Mouse (Mus musculus) cortical plate, adult 2 months (tissue): ENCODE results near the gene Txndc12. TPM values are rescaled to one million over a fixed set of nuclear protein-coding genes. Genes with fewer than 3 reads are reported as not detected.

Experiments used
- H3K27ac ChIP-seq: fragments of 200-500 bp; 2 replicates; pipeline ENCODE4 v1.5.1; 2012; ENCODE audit warnings: low read length, control low read depth, inconsistent platforms; ENCODE audit not compliant: insufficient read depth
- H3K4me1 ChIP-seq: fragments of 200-500 bp; 2 replicates; pipeline ENCODE4 v1.6.1; 2011; ENCODE audit warnings: low read length; ENCODE audit not compliant: control insufficient read depth, insufficient read depth
- H3K4me3 ChIP-seq: fragments of 200-500 bp; 2 replicates; pipeline ENCODE4 v1.5.1; 2011; ENCODE audit warnings: mild to moderate bottlenecking, low read length, control low read depth; ENCODE audit not compliant: insufficient read depth
- CTCF ChIP-seq: fragments of 200-500 bp; IDR thresholded peaks from 2 replicates; pipeline ENCODE4 v1.5.1; 2011; ENCODE audit warnings: mild to moderate bottlenecking, control low read depth, low read length; ENCODE audit not compliant: insufficient read depth; ENCODE audit errors: extremely low read depth
- POLR2A ChIP-seq: fragments of 200-500 bp; IDR thresholded peaks from 2 replicates; pipeline ENCODE4 v1.6.1; 2011; ENCODE audit warnings: mild to moderate bottlenecking, low read length, control low read depth; ENCODE audit not compliant: insufficient read depth; ENCODE audit errors: extremely low read depth
- polyA plus RNA-seq: library from polyadenylated mRNA; depleted of rRNA; stranded (reverse); fragments of >200 nt; gene quantifications from 2 replicates; pipeline ENCODE4 v1.2.3, GENCODE M21; 2012; rRNA removed

Txndc12 gene
- polyA plus RNA-seq, result 42.5 and 43.9 TPM in 2 replicates

- peak within 1 kb of the TSS; percentile 57 for H3K4me3 ChIP-seq
- peak; percentile 56; the same call in 1 of the 2 replicates for TF ChIP-seq POLR2A
- no peak for TF ChIP-seq CTCF
- H3K4me1 ChIP-seq, result peaks cover 3% of the 10 kb centered on the region
- peak within 1 kb of the TSS; percentile 95 for H3K27ac ChIP-seq
Measured at GRCm38 (mm10) chr4:108834115-108834970, at the start of gene Txndc12. Gene Txndc12, plus strand, starts transcription at chr4:108834601.

GRCm38 (mm10) chr4:108789258-108789936, 45.0 kb upstream of the Txndc12 start:
- Histone ChIP-seq H3K27ac (no peak overlapping the region), H3K4me1 (no peaks in the 10 kb centered on the region), H3K4me3 (no peak overlapping the region)
- TF ChIP-seq CTCF (no peak), POLR2A (no peak)

- no peaks in the 10 kb centered on the region for H3K4me1 ChIP-seq
- TF ChIP-seq CTCF (no peak), POLR2A (no peak)
- H3K4me3 ChIP-seq, result no peak overlapping the region
- no peak overlapping the region for H3K27ac ChIP-seq
Measured at GRCm38 (mm10) chr4:108790507-108790906, 43.9 kb upstream of the Txndc12 start.

- TF ChIP-seq CTCF, result no peak
- TF ChIP-seq POLR2A, result no peak
- H3K4me1 ChIP-seq, result no peaks in the 10 kb centered on the region; the same call in 1 of the 2 replicates
- no peak overlapping the region for H3K27ac ChIP-seq
- no peak overlapping the region for H3K4me3 ChIP-seq
Measured at GRCm38 (mm10) chr4:108793941-108794340, 40.5 kb upstream of the Txndc12 start.

- H3K27ac ChIP-seq, result no peak overlapping the region
- H3K4me3 ChIP-seq, result no peak overlapping the region
- TF ChIP-seq CTCF (no peak), POLR2A (no peak)
- H3K4me1 ChIP-seq, result no peaks in the 10 kb centered on the region; the same call in 1 of the 2 replicates
Measured at GRCm38 (mm10) chr4:108796701-108797100, 37.7 kb upstream of the Txndc12 start.

GRCm38 (mm10) chr4:108798083-108798830, 36.1 kb upstream of the Txndc12 start:
- Histone ChIP-seq H3K27ac (no peak overlapping the region), H3K4me1 (no peaks in the 10 kb centered on the region; the same call in 1 of the 2 replicates), H3K4me3 (no peak overlapping the region)
- peak; percentile 71 for TF ChIP-seq CTCF
- TF ChIP-seq POLR2A, result no peak

- Histone ChIP-seq H3K4me1 (no peaks in the 10 kb centered on the region), H3K4me3 (no peak overlapping the region), H3K27ac (no peak overlapping the region)
- TF ChIP-seq POLR2A (no peak), CTCF (no peak)
Measured at GRCm38 (mm10) chr4:108803535-108803934, 30.9 kb upstream of the Txndc12 start.

GRCm38 (mm10) chr4:108811142-108811541, 23.3 kb upstream of the Txndc12 start:
- no peak overlapping the region for H3K4me3 ChIP-seq
- no peaks in the 10 kb centered on the region for H3K4me1 ChIP-seq
- H3K27ac ChIP-seq, result no peak overlapping the region
- no peak for TF ChIP-seq POLR2A

GRCm38 (mm10) chr4:108811550-108811949, 22.9 kb upstream of the Txndc12 start:
- H3K4me3 ChIP-seq, result no peak overlapping the region

More at GRCm38 (mm10) chr4:108811550-108811949, 22.9 kb upstream of the Txndc12 start:
- no peak overlapping the region for H3K27ac ChIP-seq
- H3K4me1 ChIP-seq, result no peaks in the 10 kb centered on the region
- TF ChIP-seq POLR2A, result no peak
- TF ChIP-seq CTCF, result no peak
